Mouse (Mus musculus) kidney, adult 2 months (tissue): ENCODE measurements around the gene Trim2. TPM values are rescaled to one million over a fixed set of nuclear protein-coding genes. Genes with fewer than 3 reads are reported as not detected.

Experiments
- DNase-seq: peaks from one replicate; pipeline ENCODE4 v3.0.0; 2021
- H3K27ac ChIP-seq: fragments of 200-500 bp; 2 replicates; pipeline ENCODE4 v1.5.1; 2012; ENCODE audit warnings: low read depth, low read length, control low read depth, inconsistent platforms; ENCODE audit not compliant: insufficient read depth
- H3K27me3 ChIP-seq: fragments of 200-500 bp; replicated peaks from 2 replicates; pipeline ENCODE4 v1.6.1; 2012; ENCODE audit warnings: mild to moderate bottlenecking, moderate library complexity, low read length, inconsistent platforms; ENCODE audit not compliant: control insufficient read depth, insufficient read depth
- H3K36me3 ChIP-seq: fragments of 200-500 bp; 2 replicates; pipeline ENCODE4 v1.6.1; 2012; ENCODE audit warnings: mild to moderate bottlenecking, moderate library complexity, low read length, inconsistent platforms; ENCODE audit not compliant: control insufficient read depth, insufficient read depth
- H3K4me1 ChIP-seq: fragments of 200-500 bp; 2 replicates; pipeline ENCODE4 v1.6.1; 2011; ENCODE audit warnings: low read length; ENCODE audit not compliant: control insufficient read depth, insufficient read depth
- H3K4me3 ChIP-seq: fragments of 200-500 bp; 2 replicates; pipeline ENCODE4 v1.5.1; 2011; ENCODE audit warnings: mild to moderate bottlenecking, low read depth, low read length, control low read depth; ENCODE audit not compliant: insufficient read depth
- CTCF ChIP-seq: fragments of 200-500 bp; conservative IDR thresholded peaks from 2 replicates; pipeline ENCODE4 v1.5.1; 2011; ENCODE audit warnings: low read depth, mild to moderate bottlenecking, control low read depth, low read length, moderate library complexity, mixed read lengths; ENCODE audit not compliant: insufficient read depth, insufficient read length
- POLR2A ChIP-seq: fragments of 200-500 bp; IDR thresholded peaks from one replicate; pipeline ENCODE4 v1.6.1; 2011; ENCODE audit warnings: low read depth, low read length, control low read depth
- WGBS: fragments of 180-500 bp; shearing (Covaris S2); methylation state at CpG from one replicate; pipeline ENCODE4 v1.1.7; 2018; 5-methylcytosine and 5-hydroxymethylcytosine counted together
- polyA plus RNA-seq: library from polyadenylated mRNA; depleted of rRNA; stranded (reverse); fragments of >200 nt; gene quantifications from 2 replicates; pipeline ENCODE4 v1.2.3, GENCODE M21; 2012

The Trim2 gene
- polyA plus RNA-seq, 1 experiment: 44.5 TPM

GRCm38 (mm10) chr3:84208475-84208874 is 98.2 kb downstream of the Trim2 start:
- WGBS: 94% methylated on average over 7 of the region's 7 CpGs
- TF ChIP-seq CTCF: no peak
- TF ChIP-seq POLR2A: no peak
- no peaks in the 10 kb centered on the region for H3K27me3 ChIP-seq

GRCm38 (mm10) chr3:84207366-84207765 is 99.3 kb downstream of the Trim2 start:
- no peaks in the 10 kb centered on the region for H3K4me1 ChIP-seq
- 68% methylated on average over 2 of the region's 2 CpGs for WGBS
- no peak overlapping the region for H3K4me3 ChIP-seq
- no peak for TF ChIP-seq POLR2A
- no peak for TF ChIP-seq CTCF
- no peak for DNase-seq
- H3K36me3 ChIP-seq: no peaks in the 10 kb centered on the region; the same call in 1 of the 2 replicates
- no peaks in the 10 kb centered on the region for H3K27me3 ChIP-seq
- H3K27ac ChIP-seq: no peak overlapping the region

More at GRCm38 (mm10) chr3:84208475-84208874, 98.2 kb downstream of the Trim2 start:
- H3K4me3 ChIP-seq: no peak overlapping the region
- H3K4me1 ChIP-seq: no peaks in the 10 kb centered on the region
- no peak overlapping the region for H3K27ac ChIP-seq
- H3K36me3 ChIP-seq: no peaks in the 10 kb centered on the region; the same call in 1 of the 2 replicates
- no peak for DNase-seq

GRCm38 (mm10) chr3:84206106-84206505 is 100.6 kb downstream of the Trim2 start:
- no peak overlapping the region for H3K27ac ChIP-seq
- no peak for DNase-seq
- WGBS: 83% methylated on average over 3 of the region's 3 CpGs
- H3K4me3 ChIP-seq: no peak overlapping the region
- no peak for TF ChIP-seq POLR2A
- no peak for TF ChIP-seq CTCF
- H3K36me3 ChIP-seq: no peaks in the 10 kb centered on the region; the same call in 1 of the 2 replicates
- H3K27me3 ChIP-seq: no peaks in the 10 kb centered on the region
- no peaks in the 10 kb centered on the region for H3K4me1 ChIP-seq

GRCm38 (mm10) chr3:84205650-84206049 is 101.0 kb downstream of the Trim2 start:
- TF ChIP-seq POLR2A (no peak), CTCF (no peak)
- H3K4me1 ChIP-seq: no peaks in the 10 kb centered on the region; the same call in 1 of the 2 replicates
- no peak overlapping the region for H3K4me3 ChIP-seq
- H3K27me3 ChIP-seq: no peaks in the 10 kb centered on the region
- 92% methylated on average over 6 of the region's 6 CpGs for WGBS
- no peak overlapping the region for H3K27ac ChIP-seq
- H3K36me3 ChIP-seq: no peaks in the 10 kb centered on the region; the same call in 1 of the 2 replicates
- no peak for DNase-seq

- Histone ChIP-seq H3K4me1 (no peaks in the 10 kb centered on the region; the same call in 1 of the 2 replicates), H3K27me3 (no peaks in the 10 kb centered on the region), H3K27ac (no peak overlapping the region), H3K4me3 (no peak overlapping the region), H3K36me3 (no peaks in the 10 kb centered on the region; the same call in 1 of the 2 replicates)
- DNase-seq: no peak
- 85% methylated on average over 5 of the region's 5 CpGs for WGBS
- no peak for TF ChIP-seq CTCF
- TF ChIP-seq POLR2A: no peak
Observed at GRCm38 (mm10) chr3:84204640-84205039, 102.0 kb downstream of the Trim2 start.

- Histone ChIP-seq H3K4me3 (no peak overlapping the region), H3K4me1 (no peaks in the 10 kb centered on the region; the same call in 1 of the 2 replicates), H3K27ac (no peak overlapping the region), H3K36me3 (no peaks in the 10 kb centered on the region; the same call in 1 of the 2 replicates), H3K27me3 (no peaks in the 10 kb centered on the region)
- WGBS: 43% methylated on average over 13 of the region's 13 CpGs
- TF ChIP-seq CTCF (no peak), POLR2A (no peak)
- peak; percentile 21 for DNase-seq
Observed at GRCm38 (mm10) chr3:84200559-84201420, 105.9 kb downstream of the Trim2 start.

- H3K4me1 ChIP-seq: no peaks in the 10 kb centered on the region; the same call in 1 of the 2 replicates
- no peak for DNase-seq
- 95% methylated on average over 9 of the region's 9 CpGs for WGBS
- H3K4me3 ChIP-seq: no peak overlapping the region
- H3K36me3 ChIP-seq: no peaks in the 10 kb centered on the region
- no peak overlapping the region for H3K27ac ChIP-seq
- no peaks in the 10 kb centered on the region for H3K27me3 ChIP-seq
- TF ChIP-seq POLR2A: no peak
Observed at GRCm38 (mm10) chr3:84199516-84199915, 107.2 kb downstream of the Trim2 start.
